Mouse (Mus musculus) heart, embryonic 10.5 days (tissue): ENCODE measurements around the gene Mfap1b. TPM values are rescaled to one million over a fixed set of nuclear protein-coding genes. Genes with fewer than 3 reads are reported as not detected.

Experiments
- DNase-seq: peaks from one replicate; pipeline ENCODE4 v3.0.0-alpha.2; 2017; ENCODE audit warnings: low spot score
- H3K27ac ChIP-seq: fragments of 300-500 bp; sonication (generic); 2 replicates; pipeline ENCODE4 v1.5.1; 2016; ENCODE audit warnings: mild to moderate bottlenecking
- H3K27me3 ChIP-seq: fragments of 300-500 bp; sonication (generic); 2 replicates; pipeline ENCODE4 v1.6.1; 2016; ENCODE audit warnings: mild to moderate bottlenecking; ENCODE audit not compliant: poor library complexity, insufficient read depth, severe bottlenecking
- H3K36me3 ChIP-seq: fragments of 300-500 bp; sonication (generic); 2 replicates; pipeline ENCODE4 v1.6.1; 2016; ENCODE audit warnings: mild to moderate bottlenecking, moderate library complexity
- H3K4me1 ChIP-seq: fragments of 300-500 bp; sonication (generic); 2 replicates; pipeline ENCODE4 v1.6.1; 2016; ENCODE audit warnings: mild to moderate bottlenecking
- H3K4me3 ChIP-seq: fragments of 300-500 bp; sonication (generic); 2 replicates; pipeline ENCODE4 v1.5.1; 2016; ENCODE audit warnings: mild to moderate bottlenecking, moderate library complexity
- H3K9me3 ChIP-seq: fragments of 300-500 bp; sonication (generic); 2 replicates; pipeline ENCODE4 v1.6.1; 2016; ENCODE audit warnings: mild to moderate bottlenecking, moderate library complexity
- WGBS: fragments of 180-500 bp; shearing (Covaris S2); methylation state at CpG from one replicate; pipeline ENCODE4 v1.1.7; 2016; 5-methylcytosine and 5-hydroxymethylcytosine counted together
- microRNA-seq: library from miRNA; unstranded; fragments of <30 nt; microRNA quantifications from one replicate; pipeline ENCODE4, GENCODE M21; 2017
- polyA plus RNA-seq: library from polyadenylated mRNA; unstranded; fragments of >200 nt; fragmentation: Nextera tagmentation; extraction: Ambion mirVana; gene quantifications from 2 replicates; pipeline ENCODE4 v1.2.1, GENCODE M21; 2016

Mfap1b gene
- polyA plus RNA-seq, 1 experiment from 2014 or later = 49.3 TPM

DNA sequence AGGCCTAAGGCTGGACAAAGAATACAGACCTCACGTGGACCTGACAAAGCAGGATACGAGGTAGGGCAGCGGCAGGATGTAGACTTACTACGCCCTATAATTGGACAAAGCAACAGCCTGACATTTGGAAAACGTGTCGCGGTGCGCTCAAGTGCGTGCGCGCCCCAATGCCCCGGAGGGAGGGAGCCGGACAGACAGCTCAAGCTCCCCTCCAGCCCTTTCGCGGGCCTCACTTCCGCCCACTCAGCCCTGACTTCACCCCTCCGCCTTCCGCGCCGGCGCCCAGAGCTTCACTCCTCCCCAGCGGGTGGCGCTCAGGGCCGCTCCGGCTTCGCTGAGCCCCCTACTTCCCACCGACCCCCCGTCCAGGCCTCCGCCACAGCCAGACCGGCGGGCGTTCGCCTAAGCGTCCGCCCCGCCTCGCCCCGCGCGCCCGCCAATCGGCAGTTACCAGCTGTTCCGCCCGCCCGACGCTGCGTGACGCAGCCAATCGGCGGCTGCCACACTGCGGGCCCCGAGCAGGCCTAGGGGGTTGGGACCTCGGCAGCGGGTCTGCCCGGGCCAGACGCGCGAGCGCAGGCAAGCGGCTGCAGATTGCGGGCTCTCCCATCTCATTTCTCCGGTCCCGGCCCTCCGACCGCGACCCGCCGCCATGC lies 60.4 kb downstream of the Mfap1b start, which contains the start of the genes Pdia3 and Catsper2:
TSS of gene Pdia3 (plus strand) at position 389 of the 656 bp plus-strand sequence.
TSS of gene Catsper2 (minus strand) at position 406 of the 656 bp plus-strand sequence.
- H3K27me3 ChIP-seq = no peaks in the 10 kb centered on the region

DNA sequence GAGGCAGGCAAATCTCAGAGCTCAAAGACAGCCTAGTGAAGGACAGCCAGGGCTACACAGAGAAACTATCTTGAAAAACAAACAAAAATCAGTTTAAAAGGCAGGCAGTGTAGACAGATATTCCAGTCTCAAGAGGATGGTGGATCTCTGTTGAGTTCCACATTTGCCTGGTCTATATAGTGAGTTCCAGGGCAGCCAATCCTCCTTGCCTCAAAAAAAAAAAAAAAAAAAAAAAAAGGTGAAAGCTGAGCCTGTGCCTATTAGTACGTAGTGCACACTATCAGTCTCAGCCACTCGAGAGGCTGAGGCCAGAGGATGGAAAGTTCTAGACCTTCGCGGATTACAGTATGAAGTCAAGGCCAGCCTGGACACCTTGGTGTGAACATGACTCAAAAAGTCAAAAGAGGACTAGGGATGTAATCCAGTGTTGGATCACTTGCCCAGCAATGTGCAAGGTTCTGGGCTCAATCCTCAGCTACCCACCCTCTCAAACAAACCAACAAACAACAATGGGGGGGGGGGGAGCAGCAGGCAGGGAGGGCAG lies 61.0 kb downstream of the Mfap1b start:
- 9% methylated on average over 4 of the region's 4 CpGs for WGBS
- peak overlapping the region; percentile 99 for H3K27ac ChIP-seq
- H3K9me3 ChIP-seq = no peaks in the 10 kb centered on the region
- peaks cover 18% of the 10 kb centered on the region for H3K36me3 ChIP-seq
- peaks cover 24% of the 10 kb centered on the region; the same call in 1 of the 2 replicates for H3K4me1 ChIP-seq
- no peak for DNase-seq
- no peaks in the 10 kb centered on the region for H3K27me3 ChIP-seq
- peak overlapping the region; percentile 99 for H3K4me3 ChIP-seq

More for the DNA sequence above, 60.4 kb downstream of the Mfap1b start, which contains the start of the genes Pdia3 and Catsper2:
- peak; percentile 99 for DNase-seq
- Histone ChIP-seq H3K9me3 (no peaks in the 10 kb centered on the region), H3K36me3 (peaks cover 24% of the 10 kb centered on the region), H3K4me3 (peak within 1 kb of the TSS; percentile 99), H3K4me1 (peaks cover 24% of the 10 kb centered on the region; the same call in 1 of the 2 replicates), H3K27ac (peak within 1 kb of the TSS; percentile 99)
- WGBS = under 1% methylated on average over 68 of the region's 68 CpGs

Small RNA genes lying within 50 kb of the gene (microRNA-seq; reads per million reads assigned to microRNA genes)
- gene Gm22953 = not detected

Other genes with a start within 250 kb of the Mfap1b start
- gene Trp53bp1, start 202.7 kb downstream of the Mfap1b start, polyA plus RNA-seq = 75.0 and 81.9 TPM in 2 replicates
- gene Map1a, start 184.5 kb downstream of the Mfap1b start, polyA plus RNA-seq = 5.2 and 5.5 TPM in 2 replicates
- 11.7 and 12.2 TPM in 2 replicates for gene Ppip5k1, start 118.7 kb downstream of the Mfap1b start, polyA plus RNA-seq
- gene Ckmt1, start 116.4 kb downstream of the Mfap1b start, polyA plus RNA-seq = 0.16 and 0.63 TPM in 2 replicates
- gene Strc, start 86.9 kb downstream of the Mfap1b start, polyA plus RNA-seq = not detected in 2 replicates
- gene Pdia3, start 60.3 kb downstream of the Mfap1b start, polyA plus RNA-seq = 736 and 829 TPM in 2 replicates
- gene Catsper2, start 60.3 kb downstream of the Mfap1b start, polyA plus RNA-seq = 2.8 and 3.1 TPM in 2 replicates
- gene Ell3, start 29.8 kb downstream of the Mfap1b start, polyA plus RNA-seq = 2.0 and 3.5 TPM in 2 replicates
- 503 and 534 TPM in 2 replicates for gene Serf2, start 24.9 kb downstream of the Mfap1b start, polyA plus RNA-seq
- gene Hypk, start 20.8 kb downstream of the Mfap1b start, polyA plus RNA-seq = 139 and 162 TPM in 2 replicates
- 0.09 and 0.20 TPM in 2 replicates for gene Serinc4, start 17.3 kb downstream of the Mfap1b start, polyA plus RNA-seq
- 17.7 and 23.8 TPM in 2 replicates for gene Mfap1a, start 32.6 kb upstream of the Mfap1b start, polyA plus RNA-seq
- gene Wdr76, start 32.7 kb upstream of the Mfap1b start, polyA plus RNA-seq = 6.8 and 9.1 TPM in 2 replicates